In genomic region chr9:116208169-116208904, GRCm38 (mm10) we compare ENCODE assay signal across 17 mouse cellular contexts. TPM values are rescaled to one million over a fixed set of nuclear protein-coding genes. Genes with fewer than 3 reads are reported as not detected.
A peak's percentile ranks its signal among the peaks of the same experiment; 100 is the strongest.
DNase-seq lines count a peak whose midpoint lies in the region; ATAC-seq and TF ChIP-seq lines count a peak whose summit lies in the region.
"Had no signal": no experiment of that assay in that cellular context is flagged by ENCODE, and none has a peak within 500 bp of the region (broad histone marks: within the 10 kb centered on the region; RNA-seq: fewer than 3 reads in every experiment).

No protein-coding gene starts in this region.

- no peak for TF ChIP-seq CTCF in stomach, postnatal 0 days (IDR thresholded peaks at IDR 0.05; ENCODE audit: low read depth)

- H3K4me1 ChIP-seq in limb, embryonic 12.5 days (replicated peaks), result peaks cover 31% of the 10 kb centered on the region
- peaks cover 2% of the 10 kb centered on the region; the same call in 1 of the 2 replicates for H3K4me1 ChIP-seq in limb, embryonic 10.5 days
- H3K4me1 ChIP-seq in ES-E14 (ENCODE audit: control insufficient read depth in 2 of 2, insufficient read depth in 2 of 2, low read length in 2 of 2, poor library complexity in 1 of 2), result peaks cover 0 to 2% of the 10 kb centered on the region in 2 experiments; a peak in 1 of 4 replicates
- H3K4me1 ChIP-seq in stomach, postnatal 0 days (replicated peaks; ENCODE audit: control insufficient read depth, insufficient read depth), result no peaks in the 10 kb centered on the region
- H3K4me1 ChIP-seq in midbrain, embryonic 16.5 days (ENCODE audit: control insufficient read depth, insufficient read depth, low read length), result no peaks in the 10 kb centered on the region
- H3K4me1 ChIP-seq: liver, embryonic 12.5 days had no signal

- H3K27ac ChIP-seq in limb, embryonic 12.5 days, result 0 out of 2 replicates have a peak overlapping the region, but pooled peaks have one; percentile 32
- H3K27ac ChIP-seq in limb, embryonic 10.5 days, result no peak overlapping the region
- no peak overlapping the region for H3K27ac ChIP-seq in ES-E14 (ENCODE audit: insufficient read depth, low read depth, low read length, poor library complexity, severe bottlenecking)
- peak overlapping the region; percentile 40; the same call in 1 of the 2 replicates for H3K27ac ChIP-seq in stomach, postnatal 0 days (replicated peaks)
- no peak overlapping the region for H3K27ac ChIP-seq in midbrain, embryonic 16.5 days (ENCODE audit: low read length)
- H3K27ac ChIP-seq: liver, embryonic 12.5 days had no signal

- H3K4me3 ChIP-seq in limb, embryonic 12.5 days (replicated peaks), result no peak overlapping the region
- H3K4me3 ChIP-seq in limb, embryonic 10.5 days, result no peak overlapping the region
- H3K4me3 ChIP-seq in ES-E14 (ENCODE audit: insufficient read depth in 1 of 2, low read depth in 1 of 2, low read length in 2 of 2, poor library complexity in 1 of 2, severe bottlenecking in 1 of 2), result no peak overlapping the region
- H3K4me3 ChIP-seq in stomach, postnatal 0 days (ENCODE audit: low read depth, low read length), result no peak overlapping the region
- H3K4me3 ChIP-seq in midbrain, embryonic 16.5 days (ENCODE audit: low read depth, low read length), result no peak overlapping the region
- H3K4me3 ChIP-seq: liver, embryonic 12.5 days had no signal

- H3K9me3 ChIP-seq in limb, embryonic 12.5 days, result no peaks in the 10 kb centered on the region
- H3K9me3 ChIP-seq in limb, embryonic 10.5 days (replicated peaks), result no peaks in the 10 kb centered on the region
- no peaks in the 10 kb centered on the region for H3K9me3 ChIP-seq in ES-E14 (ENCODE audit: control insufficient read depth, insufficient read depth, low read depth, low read length)
- H3K9me3 ChIP-seq in stomach, postnatal 0 days (ENCODE audit: control insufficient read depth, low read length), result no peaks in the 10 kb centered on the region
- no peaks in the 10 kb centered on the region for H3K9me3 ChIP-seq in midbrain, embryonic 16.5 days (replicated peaks; ENCODE audit: control insufficient read depth, low read length, poor library complexity, severe bottlenecking)
- H3K9me3 ChIP-seq: liver, embryonic 12.5 days had no signal

- in situ Hi-C loops in ES-E14 (cut with MboI; ENCODE audit: low sequenced_read_pairs in 2 of 2, unreplicated experiment in 2 of 2), result no loop called here

- no peak overlapping the region for H3K4me2 ChIP-seq in limb, embryonic 12.5 days
- H3K4me2 ChIP-seq in stomach, postnatal 0 days (replicated peaks; ENCODE audit: low read depth), result no peak overlapping the region
- no peak overlapping the region for H3K4me2 ChIP-seq in midbrain, embryonic 16.5 days (ENCODE audit: low read length)
- H3K4me2 ChIP-seq: liver, embryonic 12.5 days; lung, embryonic 14.5 days had no signal

- H3K9ac ChIP-seq in limb, embryonic 12.5 days (replicated peaks), result no peak overlapping the region
- H3K9ac ChIP-seq in ES-E14 (ENCODE audit: insufficient read depth, low read depth, low read length, poor library complexity, severe bottlenecking), result no peak overlapping the region
- no peak overlapping the region for H3K9ac ChIP-seq in stomach, postnatal 0 days (ENCODE audit: low read length)
- H3K9ac ChIP-seq in midbrain, embryonic 16.5 days (ENCODE audit: low read depth, low read length), result no peak overlapping the region
- H3K9ac ChIP-seq: liver, embryonic 12.5 days; lung, embryonic 14.5 days had no signal

- H3K36me3 ChIP-seq in limb, embryonic 12.5 days, result no peaks in the 10 kb centered on the region
- H3K36me3 ChIP-seq in limb, embryonic 10.5 days, result no peaks in the 10 kb centered on the region
- no peaks in the 10 kb centered on the region for H3K36me3 ChIP-seq in ES-E14 (ENCODE audit: control insufficient read depth, insufficient read depth, low read length, poor library complexity, severe bottlenecking)
- H3K36me3 ChIP-seq in stomach, postnatal 0 days (ENCODE audit: control insufficient read depth, insufficient read depth, low read length), result no peaks in the 10 kb centered on the region
- H3K36me3 ChIP-seq in midbrain, embryonic 16.5 days (ENCODE audit: control insufficient read depth, insufficient read depth, low read length), result no peaks in the 10 kb centered on the region
- H3K36me3 ChIP-seq: liver, embryonic 12.5 days had no signal

- DNase-seq in limb, embryonic 10.5 days (ENCODE audit: low spot score), result no peak
- no peak for DNase-seq in ES-E14 (ENCODE audit: low read depth, low spot score)
- peak; percentile 41 for DNase-seq in stomach, postnatal 0 days (ENCODE audit: low spot score)
- no peak for DNase-seq in layer of hippocampus, adult 9-10 months (ENCODE audit: low spot score)
- DNase-seq: adrenal gland, adult 8-10 months; cerebellum, postnatal 14 days; gastrocnemius, postnatal 36 days; left cerebral cortex, postnatal 4 days; lung, embryonic 14.5 days; lung, postnatal 36 days; right cerebral cortex, postnatal 25 days had no signal

- ATAC-seq in limb, embryonic 12.5 days (ENCODE audit: insufficient number of reproducible peaks, insufficient read depth, low FRiP score, low TSS enrichment, low read depth), result no peak
- ATAC-seq in inflammation-experienced regulatory T-cells, adult 6 months, result peak; percentile 61
- ATAC-seq in stomach, postnatal 0 days (ENCODE audit: low FRiP score, low TSS enrichment), result peak; percentile 68
- ATAC-seq in midbrain, embryonic 16.5 days, result no peak
- ATAC-seq: forebrain, embryonic 16.5 days; hindbrain, embryonic 16.5 days; liver, embryonic 12.5 days had no signal

- no peaks in the 10 kb centered on the region for H3K27me3 ChIP-seq in limb, embryonic 12.5 days
- H3K27me3 ChIP-seq in limb, embryonic 10.5 days (ENCODE audit: low read depth, poor library complexity, severe bottlenecking), result no peaks in the 10 kb centered on the region
- no peaks in the 10 kb centered on the region for H3K27me3 ChIP-seq in stomach, postnatal 0 days (ENCODE audit: control insufficient read depth, insufficient read depth, low read length)
- no peaks in the 10 kb centered on the region for H3K27me3 ChIP-seq in midbrain, embryonic 16.5 days (ENCODE audit: control insufficient read depth, insufficient read depth, low read depth, low read length)
- H3K27me3 ChIP-seq: liver, embryonic 12.5 days had no signal

- no peak for TF ChIP-seq EP300 in stomach, postnatal 0 days (optimal IDR thresholded peaks at IDR 0.05)

- WGBS in limb, embryonic 12.5 days, result 89% methylated on average over 16 of the region's 16 CpGs
- WGBS in limb, embryonic 10.5 days, result 91% methylated on average over 16 of the region's 16 CpGs
- WGBS in stomach, postnatal 0 days, result 69% methylated on average over 16 of the region's 16 CpGs
- 92% methylated on average over 16 of the region's 16 CpGs for WGBS in midbrain, embryonic 16.5 days

TF ChIP-seq in ES-E14, 5 proteins besides CTCF, POLR2A, EP300 and RAD21:
- TF ChIP-seq MAFK (IDR thresholded peaks at IDR 0.05; ENCODE audit: insufficient read depth, low read depth, low read length), result 0 out of 2 replicates have a peak, but pooled peaks have one; percentile 55
- TF ChIP-seq ZC3H11A (IDR thresholded peaks at IDR 0.05; ENCODE audit: borderline replicate concordance, low read depth, low read length), result no peak
- no peak for TF ChIP-seq HCFC1 (IDR thresholded peaks at IDR 0.05; ENCODE audit: borderline replicate concordance, insufficient read depth, low read length)
- TF ChIP-seq CHD2 (IDR thresholded peaks at IDR 0.05; ENCODE audit: low read depth, low read length), result no peak
- TF ChIP-seq ZNF384 (IDR thresholded peaks at IDR 0.05; ENCODE audit: low read depth, low read length), result no peak
TF ChIP-seq in ES-E14: peak in this region for 1.

RNA-seq across cellular contexts. Expression of gene Tgfbr2, which starts 33.2 kb away (rescaled TPM):
- 25.3 and 28.6 TPM in 2 replicates for polyA plus RNA-seq in limb, embryonic 12.5 days (2016; fragmentation: Nextera tagmentation; extraction: Ambion mirVana)
- polyA plus RNA-seq in limb, embryonic 10.5 days (2016; fragmentation: Nextera tagmentation; extraction: Ambion mirVana), result 9.8 and 14.1 TPM in 2 replicates
- 2.6 and 5.1 TPM in 2 replicates for total RNA-seq in ES-E14 (2012; rRNA removed)
- polyA plus RNA-seq in inflammation-experienced regulatory T-cells, adult 6 months (2017; shearing (Covaris generic)), result 10 to 100 TPM; 24.7 to 31.6 (median 26.3) TPM
- polyA plus RNA-seq in stomach, postnatal 0 days (2015; fragmentation: Nextera tagmentation; extraction: Ambion mirVana), result 16.8 and 18.5 TPM in 2 replicates
- polyA plus RNA-seq in midbrain, embryonic 16.5 days (2015; fragmentation: Nextera tagmentation; extraction: Ambion mirVana), result 7.1 and 7.7 TPM in 2 replicates

Comparison
In these comparisons a context has a peak if more than half of its experiments do, and no peak if none do; other contexts are left out.
1. H3K27ac ChIP-seq: peak in limb, embryonic 12.5 days (single experiment) and stomach, postnatal 0 days (single experiment); none in limb, embryonic 10.5 days (single experiment), ES-E14 (single experiment) and midbrain, embryonic 16.5 days (single experiment).
2. ATAC-seq: peak in inflammation-experienced regulatory T-cells, adult 6 months (single experiment) and stomach, postnatal 0 days (single experiment); none in limb, embryonic 12.5 days (single experiment) and midbrain, embryonic 16.5 days (single experiment).